Mouse (Mus musculus) common myeloid progenitor, adult 5-6 weeks (primary cell): ENCODE results near the gene Gm42791. TPM values are rescaled to one million over a fixed set of nuclear protein-coding genes. Genes with fewer than 3 reads are reported as not detected.

ENCODE experiments used
- ATAC-seq: replicated peaks from 2 replicates; pipeline ENCODE4 v1.8.0; 2016; ENCODE audit warnings: low read depth, mild to moderate bottlenecking, moderate TSS enrichment, inconsistent platforms; ENCODE audit not compliant: poor library complexity, severe bottlenecking
- total RNA-seq: library from RNA; stranded (forward); fragments of 200-1000, 187-1606 nt; gene quantifications from 2 replicates; pipeline ENCODE4 v1.2.3, GENCODE M21; 2017

Gm42791 gene
- total RNA-seq, 1 experiment from 2014 or later, result not detected

GRCm38 (mm10) chr5:148897941-148898417 lies 97.0 kb downstream of the Gm42791 start:
- peak; percentile 28 for ATAC-seq

- ATAC-seq, result peak; percentile 85
These were observed 97.8 kb downstream of the Gm42791 start for GRCm38 (mm10) chr5:148897069-148897702.

- ATAC-seq, result no peak
These were observed 98.4 kb downstream of the Gm42791 start for GRCm38 (mm10) chr5:148896515-148896914.

GRCm38 (mm10) chr5:148895833-148896232 lies 99.1 kb downstream of the Gm42791 start:
- ATAC-seq, result no peak

GRCm38 (mm10) chr5:148895034-148895433 lies 99.9 kb downstream of the Gm42791 start:
- ATAC-seq, result no peak

- no peak for ATAC-seq
These were observed 104.7 kb downstream of the Gm42791 start for GRCm38 (mm10) chr5:148890237-148890636.

GRCm38 (mm10) chr5:148888032-148888431 lies 106.9 kb downstream of the Gm42791 start:
- no peak for ATAC-seq

GRCm38 (mm10) chr5:148885821-148886609 lies 108.9 kb downstream of the Gm42791 start:
- no peak for ATAC-seq

GRCm38 (mm10) chr5:148883671-148884070 lies 111.3 kb downstream of the Gm42791 start:
- ATAC-seq, result no peak

GRCm38 (mm10) chr5:148879218-148879617 lies 115.7 kb downstream of the Gm42791 start:
- no peak for ATAC-seq

GRCm38 (mm10) chr5:148873116-148873515 lies 121.8 kb downstream of the Gm42791 start:
- no peak for ATAC-seq

GRCm38 (mm10) chr5:148869583-148869982 lies 125.4 kb downstream of the Gm42791 start:
- ATAC-seq, result no peak

GRCm38 (mm10) chr5:148867766-148868165 lies 127.2 kb downstream of the Gm42791 start:
- peak; percentile 58; the same call in 1 of the 2 replicates for ATAC-seq

GRCm38 (mm10) chr5:148867171-148867570 lies 127.8 kb downstream of the Gm42791 start:
- no peak for ATAC-seq

- no peak for ATAC-seq
These were observed 128.4 kb downstream of the Gm42791 start for GRCm38 (mm10) chr5:148866571-148866970.

- no peak for ATAC-seq
These were observed 131.5 kb downstream of the Gm42791 start for GRCm38 (mm10) chr5:148863409-148863808.

- ATAC-seq, result no peak
These were observed 132.1 kb downstream of the Gm42791 start for GRCm38 (mm10) chr5:148862853-148863252.

- peak; percentile 61 for ATAC-seq
These were observed 132.8 kb downstream of the Gm42791 start for GRCm38 (mm10) chr5:148862136-148862535.

GRCm38 (mm10) chr5:148857522-148857921 lies 137.4 kb downstream of the Gm42791 start:
- ATAC-seq, result no peak

- no peak for ATAC-seq
These were observed 139.9 kb downstream of the Gm42791 start for GRCm38 (mm10) chr5:148855047-148855446.

- ATAC-seq, result no peak
These were observed 140.8 kb downstream of the Gm42791 start for GRCm38 (mm10) chr5:148854166-148854565.
